19 mouse cellular contexts compared by ENCODE assay signal in the genomic region with DNA sequence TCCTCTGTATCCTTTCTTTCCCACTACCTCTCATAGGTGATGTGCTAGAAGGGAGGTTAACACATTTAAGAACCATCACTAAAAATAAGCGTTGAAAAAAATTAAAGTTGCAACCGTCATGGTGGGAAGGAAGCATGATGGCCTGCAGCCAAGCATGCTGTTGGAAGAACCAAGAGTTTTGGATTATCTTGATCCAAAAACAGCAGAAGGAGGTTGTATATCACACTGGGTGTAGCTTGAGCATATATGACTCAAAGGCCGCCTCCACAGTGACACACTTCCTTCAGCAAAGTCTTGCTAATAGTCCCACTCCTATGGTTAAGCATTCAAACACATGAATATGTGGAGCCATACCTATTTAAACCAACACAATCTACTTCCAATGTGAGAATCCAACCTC. TPM values are rescaled to one million over a fixed set of nuclear protein-coding genes. Genes with fewer than 3 reads are reported as not detected.
"Had no signal": no experiment of that assay in that cellular context is flagged by ENCODE, and none has a peak within 500 bp of the region (broad histone marks: within the 10 kb centered on the region; RNA-seq: fewer than 3 reads in every experiment).

No protein-coding gene starts in this region.

- DNase-seq: kidney, adult 11 months; kidney, adult 9 months; kidney, postnatal 36 days; layer of hippocampus, adult 9-11 months; layer of hippocampus, postnatal 36 days; lung, adult 18-20 months; lung, postnatal 36 days; midbrain, embryonic 14.5 days; thymus, adult 2 months; thymus, postnatal 25 days had no signal

- H3K27me3 ChIP-seq: neural tube, embryonic 12.5 days had no signal

- H3K9ac ChIP-seq: limb, embryonic 13.5 days; liver, embryonic 14.5 days; neural tube, embryonic 12.5 days had no signal

- H3K4me3 ChIP-seq: limb, embryonic 13.5 days; midbrain, embryonic 10.5 days; neural tube, embryonic 12.5 days had no signal

- H3K9me3 ChIP-seq: neural tube, embryonic 12.5 days had no signal

- H3K4me1 ChIP-seq: limb, embryonic 13.5 days; midbrain, embryonic 10.5 days; neural tube, embryonic 12.5 days had no signal

- H3K36me3 ChIP-seq: limb, embryonic 13.5 days; midbrain, embryonic 10.5 days; neural tube, embryonic 12.5 days had no signal

- H3K4me2 ChIP-seq: limb, embryonic 13.5 days; neural tube, embryonic 12.5 days had no signal

- ATAC-seq: hindbrain, embryonic 16.5 days had no signal

- H3K27ac ChIP-seq: kidney, postnatal 0 days; limb, embryonic 13.5 days; liver, embryonic 14.5 days; midbrain, embryonic 10.5 days; neural tube, embryonic 12.5 days had no signal

RNA-seq across cellular contexts. Expression of gene Colgalt2, which starts 5.5 kb away (rescaled TPM):
- total RNA-seq: megakaryocyte, adult 5-6 weeks; monocyte, adult 5-6 weeks; neutrophil, adult 5-6 weeks had no signal
